Mouse (Mus musculus) hindlimb bud, embryonic 11.5 days (tissue): ENCODE results near the gene Mosmo.
A peak's percentile ranks its signal among the peaks of the same experiment; 100 is the strongest.

Experiments
- DNase-seq: peaks from one replicate; pipeline ENCODE4 v3.0.0-alpha.2; 2012; ENCODE audit warnings: low read depth, low spot score; ENCODE audit errors: extremely low spot score

Gene Mosmo

DNA sequence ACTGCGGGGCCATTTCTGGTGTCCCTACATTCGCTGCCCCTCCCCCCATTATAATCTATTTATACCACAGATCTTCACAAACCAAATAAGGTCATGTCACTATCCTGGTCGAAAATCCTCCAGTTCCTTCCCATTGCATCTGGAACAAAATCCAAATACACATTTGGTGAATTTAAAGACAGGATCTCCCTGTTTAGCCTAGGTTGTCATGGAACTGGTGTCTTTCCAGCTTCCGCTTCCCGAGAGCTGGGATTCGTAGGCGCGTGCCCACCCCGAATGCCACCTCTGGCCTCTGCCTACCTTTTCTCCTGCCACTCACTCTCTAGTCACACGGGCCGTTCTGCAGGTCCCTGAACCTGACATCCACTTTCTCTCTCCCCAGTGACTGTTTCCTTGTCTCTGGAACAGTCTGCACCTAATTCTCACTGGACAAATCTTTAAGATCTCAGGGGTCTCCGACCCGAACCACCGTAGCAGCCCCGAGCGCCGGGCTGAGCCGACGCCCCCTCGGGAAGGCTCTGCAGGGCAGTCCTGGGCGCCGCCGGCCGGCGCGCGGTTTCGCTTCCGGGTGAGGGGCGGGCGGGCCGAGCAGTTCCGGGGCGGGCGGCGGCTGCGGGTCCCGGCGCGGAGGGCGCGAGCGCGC, at the start of gene Mosmo:
Gene Mosmo, plus strand, starts transcription at position 618 of the 643 bp plus-strand sequence.
- peak; percentile 26 for DNase-seq

DNA sequence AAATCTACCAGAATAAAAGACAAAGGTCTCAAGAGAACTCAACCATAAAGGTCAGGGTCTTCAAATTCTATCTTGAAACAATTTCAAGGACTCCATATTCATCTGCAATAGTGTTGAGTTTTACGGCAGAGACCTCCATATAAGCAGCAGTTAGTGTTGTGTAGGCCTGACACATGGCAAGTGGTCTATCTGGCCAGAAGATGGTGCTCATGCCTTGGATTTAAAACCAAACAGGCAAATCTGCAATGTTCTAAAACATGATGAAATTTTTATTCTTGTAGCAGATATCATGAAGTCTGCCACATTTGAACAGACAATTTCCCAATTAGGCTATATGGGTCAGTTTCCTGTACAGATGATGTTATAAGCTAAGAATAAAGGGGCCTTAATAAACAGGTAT, 44.9 kb upstream of the Mosmo start:
- DNase-seq = no peak

DNA sequence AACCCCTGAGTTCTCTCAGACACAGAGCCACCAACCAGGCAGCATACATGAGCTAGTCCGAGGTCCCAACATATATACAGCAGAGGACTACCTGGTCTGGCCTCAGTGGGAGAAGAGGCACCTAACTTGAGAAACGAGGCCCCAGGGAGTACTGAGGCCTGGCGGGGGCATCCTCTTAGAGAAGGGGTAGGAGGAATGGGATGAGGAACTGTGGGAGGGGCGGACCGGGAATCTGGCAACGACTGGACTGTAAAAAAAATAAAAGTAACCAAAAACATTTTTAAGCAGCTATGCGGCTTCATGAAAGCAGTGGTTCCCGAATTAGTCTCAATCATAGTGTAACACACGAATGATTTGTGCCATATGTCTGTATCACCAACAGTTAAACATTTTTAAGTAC, 43.1 kb upstream of the Mosmo start:
- peak; percentile 16 for DNase-seq

DNA sequence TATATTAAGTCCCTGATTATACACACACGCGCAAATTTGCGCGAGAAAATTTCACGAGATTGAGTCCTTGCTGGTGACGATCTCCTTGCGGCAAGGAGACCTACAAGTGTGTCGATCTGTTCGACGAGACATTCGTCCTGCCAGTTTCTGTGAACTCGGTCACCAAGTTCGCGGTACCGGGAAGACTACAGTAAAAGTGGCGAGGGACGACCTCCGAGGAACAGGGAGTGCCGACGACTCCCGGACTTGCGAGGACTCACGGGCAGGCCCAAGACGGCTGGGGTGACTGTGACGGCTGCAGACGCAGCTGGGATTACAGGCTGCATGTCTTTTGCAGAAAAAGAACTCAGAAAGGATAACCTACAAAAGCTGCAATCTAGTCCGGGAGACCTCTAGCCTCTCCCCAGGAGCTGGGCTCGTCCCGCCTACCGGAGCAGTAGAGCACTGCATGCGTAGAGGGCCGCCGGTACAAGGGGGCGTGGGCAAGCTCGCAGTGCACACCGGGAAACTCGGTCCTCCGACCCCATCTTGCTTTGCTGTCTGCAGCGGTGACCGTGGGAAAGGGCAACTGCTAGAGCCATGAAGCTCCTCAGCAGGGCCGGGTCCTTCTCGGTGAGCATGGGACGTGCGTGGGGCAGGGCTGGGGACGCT, 42.6 kb upstream of the Mosmo start, which contains the start of gene Uqcrc2:
Gene Uqcrc2, plus strand, starts transcription at position 466 of the 651 bp plus-strand sequence.
- peak; percentile 52 for DNase-seq

DNA sequence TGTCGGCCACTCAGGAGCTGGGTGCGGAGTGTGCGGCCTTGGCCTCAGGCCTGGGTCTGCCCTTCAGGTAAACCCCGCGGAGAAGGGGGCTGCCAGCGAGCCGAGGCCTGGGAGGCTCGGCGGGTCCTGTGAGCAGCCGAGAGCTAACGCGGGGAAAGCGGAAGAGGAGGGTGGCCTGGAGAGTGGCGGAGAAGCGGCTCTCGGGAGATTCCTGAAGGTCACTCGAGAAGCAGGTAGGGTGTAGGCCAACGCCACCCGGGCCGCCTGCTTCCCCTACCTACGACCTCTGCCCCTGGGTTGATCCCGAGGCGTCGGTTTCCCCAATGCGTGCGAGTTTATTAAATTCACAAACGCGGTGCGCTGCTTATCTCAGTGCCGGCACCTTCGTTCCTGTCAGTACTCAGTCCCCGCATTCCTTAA, 42.0 kb upstream of the Mosmo start:
- no peak for DNase-seq

DNA sequence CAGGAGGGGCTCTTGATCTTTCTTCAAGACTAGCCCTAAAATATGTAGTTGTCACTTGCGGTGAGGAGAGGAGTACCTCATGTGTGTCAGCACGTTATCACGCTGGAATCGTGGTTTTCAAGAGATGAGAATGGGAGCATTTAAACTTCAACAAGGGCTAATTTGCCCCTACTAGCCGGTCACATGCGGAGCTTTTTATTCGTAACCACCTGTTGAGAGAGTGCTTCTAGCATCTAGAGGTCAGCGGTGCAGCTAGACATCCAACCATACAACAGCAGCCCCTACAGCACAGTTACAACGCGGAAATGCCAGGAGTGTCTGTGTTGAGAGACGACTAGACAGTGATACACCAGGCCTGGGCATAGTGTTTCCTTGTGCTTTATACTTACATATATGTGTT, 41.6 kb upstream of the Mosmo start:
- DNase-seq = peak; percentile 10

DNA sequence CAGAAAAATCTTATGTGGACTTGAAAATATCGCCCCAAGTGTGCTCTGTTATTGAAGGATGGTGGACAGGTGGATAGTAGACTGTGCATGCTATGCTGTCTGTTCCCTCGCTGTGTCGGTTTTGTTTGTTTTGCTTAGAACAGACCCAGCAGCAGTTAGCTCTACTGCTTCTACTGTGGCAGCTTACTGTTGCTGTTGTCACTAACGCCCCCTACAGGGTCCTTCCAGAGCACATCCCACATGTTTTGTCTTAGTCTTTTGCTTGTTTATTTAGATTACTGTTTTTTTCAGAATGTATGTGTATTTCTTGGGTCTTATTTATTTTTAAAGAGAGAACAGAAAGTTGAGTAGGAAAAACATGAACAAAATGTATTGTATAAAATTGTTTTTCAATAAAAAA, 34.2 kb upstream of the Mosmo start:
- DNase-seq = no peak

DNA sequence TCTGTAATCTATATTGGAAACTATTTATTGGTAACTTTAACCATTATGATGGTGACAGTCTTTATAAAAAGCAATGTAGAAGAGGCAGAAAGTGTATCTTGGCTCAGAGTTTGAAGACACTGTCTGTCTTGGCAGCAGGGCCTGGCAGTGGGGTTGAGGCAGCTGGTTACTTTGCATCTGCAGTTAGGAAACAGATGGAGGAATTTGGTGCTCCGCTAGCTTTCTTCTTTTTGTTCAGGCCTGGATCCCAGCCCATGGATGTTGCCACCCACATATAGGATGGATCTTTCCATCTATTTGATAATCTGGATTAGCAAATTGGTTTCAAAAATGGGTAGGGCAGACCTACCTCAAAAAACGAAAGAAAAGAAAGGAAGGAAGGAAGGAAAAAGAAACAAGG, 29.6 kb upstream of the Mosmo start:
- no peak for DNase-seq

DNA sequence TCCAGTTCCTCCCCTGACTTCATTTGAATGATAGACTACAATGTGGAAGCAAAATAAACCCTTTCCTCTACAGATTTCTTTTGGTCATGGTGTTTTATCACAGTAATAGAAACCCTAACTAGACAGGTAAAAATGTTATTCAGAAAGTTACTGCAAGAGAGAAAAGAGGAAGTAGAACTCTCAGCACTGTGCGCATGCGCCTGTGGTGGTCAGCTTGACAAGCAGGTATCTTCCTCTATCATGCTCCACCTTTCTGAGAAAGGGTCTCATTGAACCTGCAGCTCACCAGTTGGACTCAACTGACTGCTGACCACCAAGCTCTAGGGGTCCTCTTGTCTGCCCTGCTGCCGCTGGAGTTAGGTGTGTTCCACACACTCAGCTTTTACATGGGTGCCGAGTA, 15.3 kb upstream of the Mosmo start:
- DNase-seq = no peak

DNA sequence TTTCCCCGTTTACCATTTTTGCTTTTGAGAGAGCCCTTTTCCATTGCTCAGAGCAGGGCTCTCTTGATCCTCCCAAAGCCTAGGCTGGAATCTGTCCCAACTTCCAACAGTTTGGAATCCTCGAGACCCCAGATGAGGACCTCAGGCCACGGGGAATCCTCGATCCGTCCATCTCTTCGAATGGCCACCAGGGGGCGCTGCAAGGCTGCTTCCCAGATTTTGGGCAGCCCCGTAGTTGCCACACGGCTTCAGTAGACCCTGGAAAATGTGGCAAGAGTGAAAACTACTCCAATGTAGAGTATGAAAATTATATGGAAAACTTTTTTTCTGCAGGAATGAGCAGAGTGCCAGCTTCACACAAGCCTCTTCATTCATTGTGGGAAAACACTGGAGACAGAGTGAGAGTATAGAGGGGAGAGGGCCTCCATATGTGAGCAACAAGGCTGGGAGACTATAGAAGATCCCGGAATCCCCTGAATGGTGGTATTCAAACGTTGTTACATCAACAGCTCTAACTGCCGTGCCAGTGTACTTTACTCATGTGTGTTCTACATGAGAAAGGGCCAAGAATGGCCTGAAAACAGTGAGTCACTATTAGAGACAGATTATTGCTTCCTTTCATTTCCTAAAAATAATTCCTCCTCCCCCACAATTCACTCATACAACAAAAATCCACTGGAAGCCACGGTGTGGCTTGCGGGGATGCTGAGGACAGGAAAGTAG, 7.1 kb upstream of the Mosmo start, which contains the start of gene Pdzd9:
Gene Pdzd9, minus strand, starts transcription at position 191 of the 723 bp plus-strand sequence.
- peak; percentile 69 for DNase-seq

DNA sequence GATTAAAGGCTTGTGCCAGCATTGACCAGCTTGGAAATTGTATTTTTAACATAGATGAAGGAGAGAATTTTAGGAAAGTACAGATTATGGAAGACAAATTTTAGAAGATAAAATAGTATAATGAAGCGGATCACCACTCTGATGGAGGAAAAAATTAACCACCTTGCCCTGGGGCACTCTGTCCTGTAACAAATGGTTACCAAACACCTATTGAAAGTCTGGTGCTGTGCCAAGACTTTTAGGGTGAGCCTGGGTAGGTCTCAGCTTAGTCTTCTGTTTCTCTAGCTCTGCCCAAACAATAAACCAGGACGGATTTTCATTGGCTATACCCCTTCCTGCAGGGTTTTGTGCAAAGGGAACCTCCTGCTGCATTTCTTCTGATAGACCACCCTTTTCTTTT, 6.1 kb upstream of the Mosmo start:
- DNase-seq = no peak

DNA sequence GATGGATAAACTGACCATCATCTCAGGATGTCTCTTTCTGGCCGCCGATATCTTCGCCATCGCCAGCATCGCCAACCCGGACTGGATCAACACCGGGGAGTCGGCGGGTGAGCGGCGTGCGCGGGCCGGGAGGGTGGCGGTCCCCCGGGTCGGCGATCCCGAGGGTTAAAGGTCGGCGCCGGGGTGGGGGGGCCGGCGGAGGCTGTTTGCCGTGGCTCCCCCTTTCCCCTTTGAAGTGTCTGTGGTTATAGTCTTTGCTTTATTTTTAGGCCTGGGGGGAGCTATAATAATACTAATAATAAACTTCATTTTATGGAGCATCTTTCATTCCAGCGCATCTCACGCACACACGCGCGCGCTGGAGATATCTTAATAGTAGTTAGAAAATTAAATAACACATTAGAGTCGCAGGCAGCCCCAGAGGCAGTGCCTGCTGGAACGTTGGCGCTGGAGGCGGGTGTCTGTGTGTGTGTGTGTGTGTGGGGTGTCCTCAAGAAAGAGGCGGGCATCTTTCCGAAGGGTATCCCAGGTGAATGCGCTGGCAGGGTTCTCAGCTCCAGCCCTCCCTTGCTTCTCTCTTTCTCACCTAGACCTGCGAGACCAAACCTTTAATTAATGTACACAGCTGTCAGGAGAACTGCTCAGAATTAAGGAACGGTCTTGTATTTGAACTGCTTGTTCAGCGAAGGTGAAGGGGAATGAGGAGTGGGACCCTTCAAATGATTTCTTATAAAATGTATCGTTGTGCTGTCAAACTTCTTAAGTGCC, 530 bp downstream of the Mosmo start:
- no peak for DNase-seq

DNA sequence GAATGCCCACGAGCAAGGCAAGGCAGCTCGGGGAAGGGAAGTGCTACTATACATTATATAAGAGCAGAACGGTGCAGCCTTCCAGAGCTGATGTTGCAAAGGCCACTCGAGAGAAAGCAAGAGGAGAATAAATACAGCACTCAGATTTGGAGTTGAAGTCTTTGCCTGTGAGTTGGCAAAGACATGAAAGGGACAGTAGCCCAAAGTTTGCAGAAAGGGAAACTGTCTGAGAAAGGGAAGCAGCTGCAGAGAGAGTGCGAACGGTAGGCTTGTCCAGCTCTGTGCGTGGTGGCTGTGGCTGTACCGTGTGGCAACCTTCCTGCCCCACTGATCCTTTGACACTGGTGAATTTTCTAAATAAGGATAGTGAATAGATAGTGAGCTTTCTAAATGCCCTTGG, 1.6 kb downstream of the Mosmo start:
- no peak for DNase-seq

DNA sequence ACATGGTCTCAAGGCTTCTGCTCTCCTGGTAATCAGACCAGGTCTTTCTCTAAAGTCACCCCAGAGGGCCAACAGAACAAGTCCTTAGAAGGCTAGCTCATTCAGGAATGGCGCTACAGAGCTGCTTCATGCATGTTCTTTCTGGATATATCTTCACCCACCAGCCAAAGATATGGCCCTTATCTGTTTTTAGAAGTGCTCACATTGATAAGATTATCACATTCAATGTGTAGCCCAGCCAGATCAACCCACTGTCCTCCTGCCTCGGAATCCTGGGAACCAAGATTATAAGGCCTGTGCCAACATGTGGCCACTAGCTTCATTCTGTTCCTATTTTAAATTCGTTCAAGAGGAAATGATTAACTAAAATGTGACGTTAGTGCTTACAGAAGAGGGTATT, 4.6 kb downstream of the Mosmo start:
- DNase-seq = no peak

DNA sequence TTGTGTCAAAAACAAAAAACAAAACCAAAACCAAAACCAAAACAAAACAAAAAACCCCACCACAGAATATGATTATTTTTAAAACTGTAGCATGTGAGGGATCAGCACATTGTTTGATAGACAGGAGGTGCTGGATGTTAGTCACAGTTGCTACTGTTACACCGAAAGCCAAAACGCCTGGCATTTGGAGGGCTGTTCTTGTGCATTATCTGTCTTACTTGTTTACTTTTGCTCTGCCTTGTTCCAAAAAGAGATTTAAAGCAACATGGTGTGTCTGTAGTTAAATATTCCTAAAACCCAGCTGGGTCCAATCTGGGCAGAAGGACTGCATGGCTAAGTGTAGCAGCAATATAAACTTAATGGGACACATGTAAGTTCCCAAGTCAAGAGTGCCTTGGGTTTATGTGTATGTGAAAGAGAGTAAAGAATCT, 7.3 kb downstream of the Mosmo start:
- no peak for DNase-seq

DNA sequence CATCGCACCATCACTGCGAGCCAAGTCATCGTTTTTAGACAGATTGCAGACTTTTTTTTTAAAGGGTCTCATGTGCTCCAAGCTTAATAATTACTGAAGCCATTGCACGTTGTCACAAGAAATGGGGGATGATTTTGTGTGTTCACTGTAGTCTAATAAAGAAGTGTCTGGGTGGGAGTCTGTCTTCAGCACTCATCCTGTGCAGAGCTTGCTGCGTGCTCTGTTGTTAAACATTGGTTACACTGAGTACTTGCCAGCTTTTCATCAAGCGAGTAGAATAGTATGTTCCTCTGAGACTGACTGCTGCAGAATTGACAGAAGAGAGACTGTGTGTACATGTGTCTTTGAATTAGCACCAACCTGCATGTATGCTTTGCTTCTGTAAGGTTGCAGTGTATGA, 7.8 kb downstream of the Mosmo start:
- no peak for DNase-seq

DNA sequence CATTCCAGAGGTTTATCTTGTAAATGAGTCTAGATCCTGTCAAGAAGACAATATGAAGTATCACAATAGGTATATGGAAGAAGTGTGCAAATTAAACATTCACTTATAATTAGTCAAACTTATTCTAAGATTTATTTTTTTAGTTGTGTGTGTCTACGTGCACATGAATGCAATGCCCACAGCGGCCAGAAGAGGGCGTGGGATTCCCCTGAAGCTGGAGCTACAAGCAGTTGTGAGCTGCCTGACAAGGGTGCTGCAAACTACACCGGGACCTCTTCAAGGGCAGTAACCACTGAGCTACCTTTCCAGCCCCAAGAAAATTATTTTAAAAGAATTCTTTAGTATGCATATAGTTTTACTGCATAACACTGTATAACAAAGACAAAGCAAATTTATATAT, 13.2 kb downstream of the Mosmo start:
- DNase-seq = no peak

DNA sequence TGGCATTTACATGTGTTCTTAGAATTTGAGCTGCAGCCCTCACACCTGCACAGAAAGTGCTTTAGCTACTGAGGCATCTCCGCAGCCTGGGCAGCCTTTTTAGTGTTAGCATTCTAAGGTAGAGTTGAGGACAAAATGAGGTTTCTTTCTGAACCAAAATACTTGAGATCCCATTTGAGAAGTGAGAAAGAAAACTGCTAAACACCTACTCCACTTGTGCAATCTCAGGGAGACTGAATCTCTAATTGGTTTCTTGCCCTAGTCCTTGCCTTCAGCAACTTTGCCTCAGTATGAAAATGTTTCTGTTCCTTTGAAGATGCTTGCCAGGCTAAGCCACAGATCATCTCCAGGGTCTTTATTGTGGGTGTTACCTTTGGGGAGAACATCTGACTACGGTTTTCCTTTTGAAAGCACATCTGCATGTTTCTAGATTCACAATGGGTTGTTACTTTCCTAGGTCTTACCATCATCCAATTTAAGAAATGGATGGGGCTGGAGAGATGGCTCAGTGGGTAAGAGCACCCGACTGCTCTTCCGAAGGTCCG, 16.5 kb downstream of the Mosmo start:
- no peak for DNase-seq

DNA sequence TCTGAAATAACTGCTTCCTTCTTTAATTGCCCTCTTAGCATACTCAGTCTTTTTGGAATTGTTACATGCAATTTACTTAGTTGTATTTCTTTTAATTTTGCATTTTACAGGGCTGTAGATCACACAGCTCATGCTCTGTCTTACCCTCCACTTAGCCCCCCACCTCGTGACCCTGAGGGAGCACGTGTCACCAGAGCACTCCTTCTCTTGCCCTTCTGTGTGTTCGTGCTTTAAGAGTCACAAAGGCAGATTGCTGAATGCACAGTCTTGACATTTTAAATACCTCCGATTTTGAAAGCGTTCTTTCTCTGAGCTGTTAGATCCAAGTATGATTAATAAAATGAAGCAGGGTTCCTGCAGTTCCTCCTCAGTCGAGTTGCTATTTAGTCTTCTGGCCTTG, 17.8 kb downstream of the Mosmo start:
- DNase-seq = no peak

DNA sequence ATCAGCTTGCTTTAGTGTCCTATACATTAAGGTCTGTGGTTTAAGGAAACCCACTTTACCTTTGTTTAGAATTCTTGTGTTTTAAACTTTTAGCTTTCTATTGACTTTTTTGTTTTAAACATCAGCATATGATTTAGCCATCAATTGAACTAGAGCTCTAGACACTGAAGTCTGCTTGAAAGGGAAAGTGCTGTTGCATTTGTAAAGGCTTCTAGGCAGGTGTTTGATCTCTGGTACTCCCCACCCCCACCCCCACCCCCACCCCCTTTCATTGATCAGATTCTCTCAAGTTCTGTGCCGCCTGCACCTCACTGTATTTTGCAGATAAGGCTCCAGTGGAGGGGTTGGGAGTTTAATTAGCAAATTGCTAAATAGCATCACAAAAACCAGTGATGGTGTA, 18.2 kb downstream of the Mosmo start:
- no peak for DNase-seq

DNA sequence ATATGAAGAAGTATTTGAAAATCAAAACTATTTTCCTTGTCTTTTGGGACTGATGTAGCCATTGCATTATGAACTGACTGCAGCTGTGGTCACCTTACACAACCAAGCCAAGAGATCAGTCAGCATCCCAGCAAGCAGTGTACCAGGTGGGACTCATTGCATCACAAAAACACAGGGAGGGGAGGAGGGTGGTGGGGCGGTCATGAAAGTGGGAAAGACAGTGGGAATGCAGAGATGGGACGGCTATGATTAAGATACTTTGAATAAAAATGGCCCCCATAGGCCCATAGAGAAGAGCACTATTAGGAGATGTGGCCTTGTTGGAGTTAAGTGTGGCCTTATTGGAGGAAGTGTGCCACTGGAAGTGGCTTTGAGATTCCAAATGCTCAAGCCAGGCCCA, 18.9 kb downstream of the Mosmo start:
- no peak for DNase-seq
